Mouse (Mus musculus): Measurements from ENCODE around the gene Plekha8.

The Plekha8 gene

GRCm38 (mm10) chr6:54587683-54588082 lies 7.2 kb upstream of the Plekha8 start:
- DNase-seq: no peak

- no peak for DNase-seq
Measured at GRCm38 (mm10) chr6:54588212-54588611, 6.7 kb upstream of the Plekha8 start.

- DNase-seq: no peak
Measured at GRCm38 (mm10) chr6:54590691-54591090, 4.2 kb upstream of the Plekha8 start.

DNA sequence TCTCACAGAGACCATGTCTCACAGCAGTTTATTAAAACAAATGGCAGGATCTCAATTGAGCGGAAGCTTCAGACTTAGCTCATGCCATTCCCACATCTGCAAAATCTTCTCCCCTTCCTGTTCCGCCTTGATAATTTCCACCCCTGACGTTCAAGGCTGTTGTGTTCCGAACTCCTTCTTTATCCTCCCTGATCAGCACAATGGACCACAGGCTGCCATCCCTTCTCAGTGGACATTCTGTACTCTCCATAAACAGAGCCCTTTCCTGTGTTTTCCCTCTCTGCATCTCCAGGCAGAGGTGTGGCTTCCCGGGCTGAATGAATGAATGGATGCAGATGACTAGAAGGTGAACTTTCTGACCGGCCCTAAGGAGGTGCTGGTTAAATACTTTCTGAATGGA lies 3.1 kb upstream of the Plekha8 start:
- DNase-seq: no peak

DNA sequence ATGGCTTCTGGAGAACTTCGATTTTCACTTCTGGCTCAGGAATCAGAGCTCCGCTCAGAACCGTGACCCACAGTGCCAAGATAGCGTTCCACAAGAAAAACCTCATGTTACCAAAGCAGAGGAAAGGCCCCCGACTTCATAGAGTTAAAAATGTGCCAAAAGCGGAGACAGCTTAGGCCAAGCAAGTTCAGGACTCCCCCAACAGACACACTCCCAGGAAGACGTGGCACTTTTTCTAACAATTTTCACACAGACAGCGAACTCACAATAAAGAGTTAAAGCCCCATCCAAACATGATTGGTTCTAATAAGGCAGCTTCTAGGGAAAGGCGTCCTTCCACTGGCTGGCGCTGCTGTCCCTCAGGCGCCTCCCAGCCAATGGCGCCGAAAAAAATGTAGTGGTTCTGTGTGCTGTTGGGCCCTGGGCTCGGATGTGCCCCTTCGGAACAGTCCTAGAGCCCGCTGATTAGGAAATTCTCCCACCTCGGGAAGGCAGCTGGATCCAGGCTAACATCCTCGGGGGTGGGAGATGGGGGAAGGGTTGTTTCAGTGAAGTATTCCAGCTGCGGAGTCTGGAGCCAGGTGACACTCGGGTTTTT lies 1.9 kb upstream of the Plekha8 start:
- DNase-seq: peak; percentile 96

DNA sequence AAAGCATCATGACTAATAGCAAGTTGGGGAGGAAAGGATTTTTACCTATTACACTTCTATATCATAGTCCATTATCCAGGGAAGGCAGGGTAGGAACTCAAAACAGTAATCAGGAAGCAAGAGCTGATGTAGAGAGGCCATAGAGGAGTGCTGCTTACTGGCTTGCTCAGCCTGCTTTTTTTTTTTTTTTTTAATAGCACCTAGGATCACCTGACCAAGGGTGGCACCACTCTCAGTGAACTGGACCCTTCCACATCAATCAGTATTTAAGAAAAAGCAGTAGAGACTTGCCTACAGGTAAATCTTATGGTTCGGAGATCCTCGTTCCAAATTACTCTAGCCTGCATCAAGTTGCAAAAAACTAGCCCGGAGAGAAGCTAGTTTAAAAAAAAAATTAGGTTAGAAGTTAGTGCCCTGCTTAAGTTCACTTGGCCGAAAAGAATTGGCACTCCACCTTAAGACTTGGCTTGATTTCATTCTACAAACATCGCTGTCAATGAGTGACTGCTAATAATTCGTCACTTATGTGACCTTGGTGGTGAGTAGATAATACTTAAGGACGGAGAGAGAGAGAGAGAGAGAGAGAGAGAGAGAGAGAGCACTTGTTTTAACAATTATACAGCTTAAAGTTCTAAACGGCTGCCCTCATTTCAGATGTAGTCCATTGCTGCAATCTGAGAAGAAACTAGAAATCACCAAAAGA lies 994 bp upstream of the Plekha8 start:
- peak; percentile 50 for DNase-seq

- no peak for DNase-seq
Measured at GRCm38 (mm10) chr6:54595330-54595878, 493 bp downstream of the Plekha8 start.

DNA sequence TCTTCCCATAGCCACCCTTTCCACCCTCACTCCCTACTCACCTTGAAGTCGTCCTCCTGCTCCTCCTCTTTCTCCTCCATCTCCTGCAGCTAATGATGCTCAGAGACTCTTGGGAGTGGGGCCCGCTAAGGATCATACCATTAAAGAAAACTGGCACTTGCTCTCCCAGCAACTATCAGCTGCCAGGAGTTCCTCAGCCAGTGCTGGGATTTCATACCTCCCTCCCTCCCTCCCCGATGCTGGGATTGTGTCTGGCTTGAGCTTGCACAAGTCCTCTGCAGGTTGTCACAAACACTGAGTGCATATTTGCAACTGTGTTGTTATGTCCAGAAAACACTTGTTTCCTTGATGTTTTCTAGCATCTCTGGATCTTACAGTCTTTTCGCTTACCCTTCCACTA lies 2.3 kb downstream of the Plekha8 start, which contains the start of gene Fkbp14:
TSS of gene Fkbp14 (minus strand) at position 101 of the 400 bp plus-strand sequence.
- no peak for DNase-seq

GRCm38 (mm10) chr6:54597711-54598110 lies 2.8 kb downstream of the Plekha8 start:
- DNase-seq: no peak

DNA sequence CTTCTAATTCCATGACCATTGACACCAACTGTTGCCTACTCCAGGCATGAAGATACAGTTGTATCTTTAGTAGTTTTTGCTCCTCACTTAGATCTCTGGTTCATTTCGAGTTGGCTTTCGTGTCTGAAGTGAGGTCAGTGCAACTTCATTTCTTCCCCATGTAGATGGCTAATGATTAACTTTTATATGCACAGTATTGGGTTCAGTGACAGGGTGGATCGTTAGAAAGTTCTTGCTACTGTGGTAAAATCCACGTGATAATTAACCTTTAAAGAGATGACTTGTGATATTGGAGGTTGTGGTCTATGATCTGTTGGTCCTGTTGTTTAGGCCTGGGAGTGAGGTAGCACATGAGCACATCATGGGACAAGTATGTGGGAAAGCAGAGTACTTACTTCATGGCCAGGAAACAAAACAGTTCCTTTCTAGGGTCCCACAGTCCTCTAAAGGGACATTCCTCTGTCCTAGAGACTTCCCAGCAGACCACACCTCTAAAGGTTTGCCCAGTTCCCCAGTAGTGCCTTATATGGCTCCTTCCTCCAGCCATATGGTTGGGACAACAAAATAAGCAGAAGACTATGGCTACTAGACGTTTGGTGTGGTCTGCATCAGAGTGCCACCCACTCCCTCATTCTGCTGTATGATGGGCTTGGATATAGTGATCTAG lies 5.9 kb downstream of the Plekha8 start:
- no peak for DNase-seq

DNA sequence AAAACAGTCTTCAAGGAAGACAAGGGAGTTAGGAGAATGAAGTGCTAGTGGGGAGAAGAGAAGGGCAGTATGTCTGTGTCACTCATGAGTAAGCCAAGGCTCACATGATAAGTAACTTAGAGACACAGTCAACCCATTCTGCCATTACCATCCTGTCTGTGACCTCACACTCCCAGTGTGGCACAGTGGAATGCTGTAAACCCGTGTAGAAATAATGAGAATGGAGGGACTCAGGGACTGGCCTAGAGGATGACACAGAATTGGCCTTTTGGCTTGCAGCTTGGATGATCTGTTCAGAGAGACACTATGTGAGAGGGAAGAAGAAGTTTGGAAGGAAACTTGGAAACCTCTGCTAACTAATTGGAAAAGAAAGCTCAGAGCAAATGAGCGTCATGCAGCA lies 8.0 kb downstream of the Plekha8 start:
- DNase-seq: no peak

DNA sequence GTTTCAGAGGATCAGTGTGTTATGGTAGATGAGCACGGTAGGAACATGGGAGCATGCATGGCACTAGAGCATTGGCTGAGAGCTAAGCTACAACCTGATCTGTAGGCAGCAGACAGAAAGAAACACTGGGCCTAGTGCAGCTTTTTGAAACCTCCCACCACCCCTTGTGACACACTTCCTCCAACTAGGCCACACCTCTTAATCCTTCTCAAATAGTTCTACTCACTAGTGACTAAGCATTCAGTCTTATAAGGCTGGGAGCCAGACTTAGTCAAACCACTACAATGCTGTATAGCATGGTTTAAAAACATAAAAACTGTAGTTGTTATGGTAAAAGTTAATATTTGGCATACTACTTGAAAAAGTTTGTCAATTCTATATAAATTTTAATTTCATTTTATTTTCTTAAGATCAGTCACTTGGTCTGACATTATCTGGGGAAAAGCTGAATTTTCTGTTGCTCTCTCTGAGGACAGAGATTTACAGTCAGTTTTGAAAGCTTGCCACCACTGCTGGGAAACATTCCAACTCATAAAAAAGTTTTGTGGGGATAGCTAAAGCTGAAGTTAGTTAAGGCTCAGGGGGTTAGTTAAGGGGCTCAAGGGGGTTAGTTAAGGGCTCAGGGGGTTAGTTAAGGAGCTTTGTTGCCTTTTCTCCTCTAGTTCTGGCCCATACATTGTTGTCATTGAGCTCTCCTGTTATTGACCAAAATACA lies 9.2 kb downstream of the Plekha8 start:
- DNase-seq: no peak

DNA sequence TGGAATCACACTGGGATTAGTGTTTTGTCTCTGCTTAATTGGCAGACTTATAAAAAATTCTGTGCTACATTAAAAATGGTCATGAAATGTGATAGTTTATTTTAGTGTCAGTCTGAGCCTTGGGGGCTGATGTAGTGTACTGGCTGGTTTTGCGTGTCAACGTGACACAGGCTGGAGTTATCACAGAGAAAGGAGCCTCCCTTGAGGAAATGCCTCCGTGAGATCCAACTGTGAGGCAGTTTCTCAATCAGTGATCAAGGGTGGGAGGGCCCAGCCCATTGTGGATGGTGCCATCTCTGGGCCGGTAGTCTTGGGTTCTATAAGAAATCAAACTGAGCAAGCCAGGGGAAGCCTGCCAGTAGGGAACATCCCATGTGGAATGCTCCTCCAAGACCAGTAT lies 11.3 kb downstream of the Plekha8 start:
- DNase-seq: no peak

DNA sequence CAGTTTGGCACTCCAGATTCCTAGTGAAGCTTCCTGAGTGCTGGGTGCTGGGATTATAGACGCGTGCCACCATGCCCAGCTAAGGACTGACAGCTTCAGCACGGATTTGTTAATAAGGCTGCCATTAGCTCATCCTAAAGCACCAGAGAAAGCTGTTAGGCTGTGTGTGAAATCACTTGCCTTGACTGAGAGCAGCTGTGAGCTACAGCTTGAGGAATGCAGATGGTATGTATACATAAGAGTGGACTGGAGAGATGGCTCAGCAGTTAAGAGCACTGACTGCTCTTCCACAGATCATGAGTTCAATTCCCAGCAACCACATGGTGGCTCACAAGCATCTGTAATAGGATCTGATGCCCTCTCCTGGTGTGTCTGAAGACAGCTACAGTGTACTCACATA lies 22.5 kb downstream of the Plekha8 start:
- DNase-seq: no peak

DNA sequence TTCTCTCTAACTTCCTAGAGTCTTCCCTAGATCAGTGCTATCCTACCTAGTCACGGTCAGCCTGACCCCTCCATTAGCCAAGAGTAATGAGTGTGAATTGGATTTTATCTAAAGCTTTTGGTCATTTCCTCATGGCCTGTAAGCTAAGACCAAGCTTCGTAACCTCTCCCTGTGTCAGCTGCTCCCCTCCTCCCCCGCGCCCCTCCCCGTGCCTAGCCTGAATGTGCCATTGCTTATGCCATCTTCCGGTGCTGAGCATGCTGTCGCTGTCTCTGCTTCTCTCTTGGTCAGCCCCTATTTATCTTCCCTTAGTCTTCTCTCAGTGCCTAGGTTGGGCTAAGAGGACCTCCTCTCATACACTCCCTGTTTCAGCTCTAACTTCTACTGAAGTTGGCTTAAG lies 24.6 kb downstream of the Plekha8 start:
- DNase-seq: no peak

GRCm38 (mm10) chr6:54620357-54620756 lies 25.4 kb downstream of the Plekha8 start:
- DNase-seq: no peak

GRCm38 (mm10) chr6:54628381-54628780 lies 33.5 kb downstream of the Plekha8 start:
- no peak for DNase-seq

GRCm38 (mm10) chr6:54629734-54630133 lies 34.8 kb downstream of the Plekha8 start:
- DNase-seq: peak; percentile 35

GRCm38 (mm10) chr6:54631462-54631861 lies 36.6 kb downstream of the Plekha8 start:
- DNase-seq: peak; percentile 14

- DNase-seq: no peak
Measured at GRCm38 (mm10) chr6:54639877-54640276, 45.0 kb downstream of the Plekha8 start.

DNA sequence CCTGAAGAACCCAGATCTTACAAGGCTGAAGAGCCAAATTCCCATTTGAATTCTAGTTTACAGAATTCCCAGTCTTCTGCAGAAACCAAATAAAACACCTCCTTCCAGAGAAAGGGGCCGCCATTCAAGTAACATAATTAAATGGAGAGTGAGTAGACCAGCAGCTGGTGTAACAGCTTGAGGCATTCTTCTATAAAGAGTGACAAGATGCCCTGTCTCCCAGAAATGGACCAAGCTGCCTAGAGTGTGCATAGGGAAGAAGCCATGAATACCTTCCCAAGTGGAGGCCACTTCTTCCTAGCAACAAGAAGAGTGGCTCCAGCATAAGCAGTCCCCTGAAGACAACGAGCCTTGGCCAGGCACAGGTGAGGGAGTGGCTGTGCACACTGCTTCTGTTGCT lies 47.0 kb downstream of the Plekha8 start:
- DNase-seq: no peak

DNA sequence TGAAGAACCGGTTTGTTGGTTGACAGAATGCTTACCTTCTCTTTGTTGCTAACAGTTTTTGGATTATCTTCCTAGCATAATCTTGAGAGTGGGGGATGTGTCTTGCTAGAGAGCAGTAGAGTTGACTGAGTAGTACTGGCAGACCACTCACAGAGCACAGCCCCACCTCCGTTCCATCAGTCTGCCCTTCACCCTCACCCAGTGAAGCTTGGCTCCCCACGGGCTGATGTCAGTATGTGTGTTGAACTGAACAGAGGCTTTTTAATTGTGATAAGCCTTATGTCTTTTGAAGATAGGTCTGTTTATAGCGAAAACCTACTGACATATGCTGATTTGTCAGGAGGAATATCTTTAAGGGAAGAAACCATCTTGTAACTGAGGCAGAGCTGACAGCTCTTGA lies 48.3 kb downstream of the Plekha8 start:
- DNase-seq: no peak

DNA sequence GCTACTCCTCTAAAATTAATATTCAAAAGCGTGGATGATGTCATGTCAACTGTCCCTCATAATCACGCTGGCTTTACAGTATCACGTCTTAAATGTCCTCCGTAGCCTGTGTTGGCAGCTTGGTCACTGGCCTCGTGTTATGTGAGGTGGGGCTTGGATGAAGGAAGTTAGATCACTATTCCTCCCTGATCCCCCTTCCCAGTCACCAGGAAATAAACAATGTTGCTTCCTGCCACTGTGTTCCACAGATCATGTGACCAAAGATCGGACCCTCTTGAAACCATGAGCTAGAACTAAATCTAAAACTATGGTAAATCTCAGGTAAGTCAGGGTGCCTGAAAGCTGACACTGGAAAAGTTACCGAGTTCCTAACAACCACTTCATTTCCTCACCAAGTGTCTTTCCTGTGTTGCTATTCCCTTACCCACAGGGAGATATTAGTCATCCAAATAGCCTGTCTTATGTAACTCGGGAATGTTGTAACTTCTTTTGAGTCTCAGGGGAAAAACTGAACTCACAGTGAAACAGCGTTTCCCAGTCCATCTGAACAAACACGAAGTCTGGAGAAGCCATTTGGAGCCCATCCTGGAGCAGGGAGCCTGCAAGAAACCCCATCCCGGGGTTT lies 60.7 kb downstream of the Plekha8 start:
- no peak for DNase-seq

Data from cerebellum, adult 9-10 months (tissue).